ENCODE assay signal across 7 mouse cellular contexts in genomic region chr7:35319221-35319620, GRCm38 (mm10). TPM values are rescaled to one million over a fixed set of nuclear protein-coding genes. Genes with fewer than 3 reads are reported as not detected.
DNase-seq lines count a peak whose midpoint lies in the region; ATAC-seq and TF ChIP-seq lines count a peak whose summit lies in the region.
"Not testable (repeated sequence)": the region's sequence is repeated elsewhere in the genome, so short reads cannot be mapped to it uniquely, and the experiment has no call there.

No protein-coding gene starts in this region.

- H3K4me2 ChIP-seq in lung, postnatal 0 days (replicated peaks; ENCODE audit: low read depth, low read length); stomach, postnatal 0 days (replicated peaks; ENCODE audit: low read depth): not testable (repeated sequence)

- TF ChIP-seq EP300 in ES-Bruce4 (IDR thresholded peaks at IDR 0.05; ENCODE audit: insufficient read depth, low read depth, low read length); lung, postnatal 0 days (IDR thresholded peaks at IDR 0.05); stomach, postnatal 0 days (optimal IDR thresholded peaks at IDR 0.05): not testable (repeated sequence)

- ATAC-seq in lung, postnatal 0 days; stomach, postnatal 0 days (ENCODE audit: low FRiP score, low TSS enrichment): not testable (repeated sequence)

- H3K4me1 ChIP-seq in ES-Bruce4 (ENCODE audit: control insufficient read depth, insufficient read depth, low read length); brown adipose tissue, adult 24 weeks (ENCODE audit: control insufficient read depth, insufficient read depth, insufficient read length, low read length); lung, postnatal 0 days (ENCODE audit: insufficient read depth, low read depth, low read length); stomach, postnatal 0 days (replicated peaks; ENCODE audit: control insufficient read depth, insufficient read depth): not testable (repeated sequence)

- not testable (repeated sequence) for TF ChIP-seq CTCF in ES-Bruce4 (IDR thresholded peaks at IDR 0.05; ENCODE audit: low read depth, low read length); lung, postnatal 0 days (IDR thresholded peaks at IDR 0.05); stomach, postnatal 0 days (IDR thresholded peaks at IDR 0.05; ENCODE audit: low read depth)

- H3K27me3 ChIP-seq in ES-Bruce4 (ENCODE audit: control insufficient read depth, insufficient read depth, low read length, poor library complexity, severe bottlenecking); lung, postnatal 0 days (replicated peaks; ENCODE audit: insufficient read depth, low read length); stomach, postnatal 0 days (ENCODE audit: control insufficient read depth, insufficient read depth, low read length): not testable (repeated sequence)

- H3K36me3 ChIP-seq in ES-Bruce4 (ENCODE audit: control insufficient read depth, insufficient read depth, low read length, poor library complexity, severe bottlenecking); lung, postnatal 0 days (ENCODE audit: insufficient read depth, low read length); stomach, postnatal 0 days (ENCODE audit: control insufficient read depth, insufficient read depth, low read length): not testable (repeated sequence)

- DNase-seq in 3T3-L1 (ENCODE audit: low read depth, low spot score) (peak; percentile 53), MN1 (ENCODE audit: low spot score) (peak; percentile 49), NIH3T3 (ENCODE audit: low read depth) (peak; percentile 77)
- peak; percentile 9 for DNase-seq in lung, postnatal 0 days (ENCODE audit: low spot score)
- peak; percentile 72 for DNase-seq in stomach, postnatal 0 days (ENCODE audit: low spot score)

- WGBS in lung, postnatal 0 days, result 43% methylated on average over 3 of the region's 3 CpGs
- WGBS in stomach, postnatal 0 days, result 41% methylated on average over 3 of the region's 3 CpGs

- not testable (repeated sequence) for TF ChIP-seq POLR2A in ES-Bruce4 (IDR thresholded peaks at IDR 0.05; ENCODE audit: insufficient read depth, low read length)

- peak overlapping the region; percentile 59; the same call in 1 of the 2 replicates for H3K27ac ChIP-seq in ES-Bruce4 (ENCODE audit: insufficient read depth, low read length)
- 0 out of 2 replicates have a peak overlapping the region, but pooled peaks have one; percentile 8 for H3K27ac ChIP-seq in brown adipose tissue, adult 24 weeks (replicated peaks; ENCODE audit: low read depth, low read length)
- not testable (repeated sequence) for H3K27ac ChIP-seq in lung, postnatal 0 days (ENCODE audit: low read length); stomach, postnatal 0 days (replicated peaks)

- not testable (repeated sequence) for H3K9ac ChIP-seq in ES-Bruce4 (ENCODE audit: low read depth, poor library complexity, severe bottlenecking); lung, postnatal 0 days (replicated peaks; ENCODE audit: low read depth); stomach, postnatal 0 days (ENCODE audit: low read length)

- H3K4me3 ChIP-seq in ES-Bruce4 (ENCODE audit: low read depth, low read length); brown adipose tissue, adult 24 weeks (ENCODE audit: insufficient read depth, low read depth, low read length); lung, postnatal 0 days (ENCODE audit: low read depth, low read length); stomach, postnatal 0 days (ENCODE audit: low read depth, low read length): not testable (repeated sequence)

- not testable (repeated sequence) for H3K9me3 ChIP-seq in ES-Bruce4 (replicated peaks; ENCODE audit: control insufficient read depth, insufficient read depth, low read length, poor library complexity, severe bottlenecking); lung, postnatal 0 days (ENCODE audit: low read length); stomach, postnatal 0 days (ENCODE audit: control insufficient read depth, low read length)

RNA-seq across cellular contexts. Expression of gene Gpatch1, which starts 1.0 kb away (rescaled TPM):
- polyA plus RNA-seq in ES-Bruce4 (2011; ENCODE audit: insufficient read depth, insufficient read length, low read depth, missing spikeins), result 12.5 and 12.7 TPM in 2 replicates
- polyA plus RNA-seq in brown adipose tissue, adult 24 weeks (2012; ENCODE audit: insufficient read depth, insufficient read length, missing spikeins), result 5.5 and 7.3 TPM in 2 replicates
- 12.9 and 13.6 TPM in 2 replicates for polyA plus RNA-seq in lung, postnatal 0 days (2015; fragmentation: Nextera tagmentation; extraction: Ambion mirVana)
- polyA plus RNA-seq in stomach, postnatal 0 days (2015; fragmentation: Nextera tagmentation; extraction: Ambion mirVana), result 9.1 and 9.3 TPM in 2 replicates

RNA-seq across cellular contexts. Expression of gene Rhpn2, which starts 14.7 kb away (rescaled TPM):
- 22.1 and 26.5 TPM in 2 replicates for polyA plus RNA-seq in ES-Bruce4 (2011; ENCODE audit: insufficient read depth, insufficient read length, low read depth, missing spikeins)
- polyA plus RNA-seq in brown adipose tissue, adult 24 weeks (2012; ENCODE audit: insufficient read depth, insufficient read length, missing spikeins), result 2.0 and 3.6 TPM in 2 replicates
- polyA plus RNA-seq in lung, postnatal 0 days (2015; fragmentation: Nextera tagmentation; extraction: Ambion mirVana), result 4.6 and 5.5 TPM in 2 replicates
- 23.1 and 24.4 TPM in 2 replicates for polyA plus RNA-seq in stomach, postnatal 0 days (2015; fragmentation: Nextera tagmentation; extraction: Ambion mirVana)

Comparison
In these comparisons a context has a peak if more than half of its experiments do, and no peak if none do; other contexts are left out.
1. DNase-seq: peak in every context shown above with its lines; median percentile 77 in NIH3T3; 72 in stomach, postnatal 0 days; 53 in 3T3-L1; 49 in MN1; 9 in lung, postnatal 0 days.